Mouse (Mus musculus) bone marrow, adult 2 months (tissue): ENCODE measurements at regions not wholly inside any gene's neighbourhood (a gene's known extent, or its start where the extent isn't known, plus 50 kb on each side); places are given as distances from the start of the nearest gene placed in this dataset.
A peak's percentile ranks its signal among the peaks of the same experiment; 100 is the strongest.
"Not testable (repeated sequence)": the region's sequence is repeated elsewhere in the genome, so short reads cannot be mapped to it uniquely, and the experiment has no call there.

Source experiments
- H3K27ac ChIP-seq: fragments of 200-500 bp; 2 replicates; pipeline ENCODE4 v1.5.1; 2012; ENCODE audit warnings: low read depth, mild to moderate bottlenecking, control low read depth, inconsistent platforms, low read length; ENCODE audit not compliant: control insufficient read depth, poor library complexity, insufficient read depth
- H3K4me1 ChIP-seq: fragments of 200-500 bp; 2 replicates; pipeline ENCODE4 v1.6.1; 2011; ENCODE audit warnings: low read length; ENCODE audit not compliant: control insufficient read depth, insufficient read depth
- H3K4me3 ChIP-seq: fragments of 200-500 bp; replicated peaks from 2 replicates; pipeline ENCODE3; 2011; ENCODE audit warnings: mild to moderate bottlenecking, low read depth, low read length, control low read depth; ENCODE audit not compliant: control insufficient read depth
- CTCF ChIP-seq: fragments of 200-500 bp; IDR thresholded peaks from 2 replicates; pipeline ENCODE4 v1.5.1; 2011; ENCODE audit warnings: low read length, control low read depth; ENCODE audit not compliant: control insufficient read depth, insufficient read depth
- POLR2A ChIP-seq: fragments of 200-500 bp; IDR thresholded peaks from 2 replicates; pipeline ENCODE4 v1.6.1; 2011; ENCODE audit warnings: low read depth, mild to moderate bottlenecking, control low read depth, low read length, borderline replicate concordance; ENCODE audit not compliant: control insufficient read depth
- WGBS: fragments of 180-500 bp; shearing (Covaris S2); methylation state at CpG from one replicate; pipeline ENCODE4 v1.1.7; 2018; 5-methylcytosine and 5-hydroxymethylcytosine counted together

GRCm38 (mm10) chrX:94857501-94857900 lies 133.1 kb downstream of the Zxdb start:
- Histone ChIP-seq H3K27ac (no peak overlapping the region), H3K4me1 (no peaks in the 10 kb centered on the region), H3K4me3 (no peak overlapping the region)
- 74% methylated on average over 1 of the region's 1 CpGs for WGBS
- no peak for TF ChIP-seq POLR2A
- TF ChIP-seq CTCF = no peak

GRCm38 (mm10) chrX:94857954-94858353 lies 133.6 kb downstream of the Zxdb start:
- 64% methylated on average over 4 of the region's 4 CpGs for WGBS
- H3K27ac ChIP-seq = no peak overlapping the region
- TF ChIP-seq POLR2A (no peak), CTCF (no peak)
- H3K4me3 ChIP-seq = no peak overlapping the region
- no peaks in the 10 kb centered on the region for H3K4me1 ChIP-seq

GRCm38 (mm10) chrX:94863123-94863522 lies 138.8 kb downstream of the Zxdb start:
- Histone ChIP-seq H3K27ac (peak overlapping the region; percentile 40; the same call in 1 of the 2 replicates), H3K4me3 (peak overlapping the region; percentile 7), H3K4me1 (no peaks in the 10 kb centered on the region)
- WGBS = 62% methylated on average over 1 of the region's 1 CpGs
- TF ChIP-seq POLR2A = no peak
- TF ChIP-seq CTCF = no peak

GRCm38 (mm10) chrX:94865531-94866502 lies 141.4 kb downstream of the Zxdb start:
- Histone ChIP-seq H3K27ac (no peak overlapping the region), H3K4me1 (no peaks in the 10 kb centered on the region), H3K4me3 (peak overlapping the region; percentile 56)
- WGBS = 14% methylated on average over 16 of the region's 18 CpGs
- TF ChIP-seq CTCF (peak; percentile 90), POLR2A (peak; percentile 51; the same call in 1 of the 2 replicates)

- 88% methylated on average over 2 of the region's 2 CpGs for WGBS
These were observed 142.9 kb downstream of the Spin4 start for GRCm38 (mm10) chrX:94883547-94883946.

More at GRCm38 (mm10) chrX:94883547-94883946, 142.9 kb downstream of the Spin4 start:
- not testable (repeated sequence) for H3K27ac ChIP-seq, H3K4me1 ChIP-seq, H3K4me3 ChIP-seq
